Mouse (Mus musculus): ENCODE measurements around the gene Ube2j2.

The Ube2j2 gene

DNA sequence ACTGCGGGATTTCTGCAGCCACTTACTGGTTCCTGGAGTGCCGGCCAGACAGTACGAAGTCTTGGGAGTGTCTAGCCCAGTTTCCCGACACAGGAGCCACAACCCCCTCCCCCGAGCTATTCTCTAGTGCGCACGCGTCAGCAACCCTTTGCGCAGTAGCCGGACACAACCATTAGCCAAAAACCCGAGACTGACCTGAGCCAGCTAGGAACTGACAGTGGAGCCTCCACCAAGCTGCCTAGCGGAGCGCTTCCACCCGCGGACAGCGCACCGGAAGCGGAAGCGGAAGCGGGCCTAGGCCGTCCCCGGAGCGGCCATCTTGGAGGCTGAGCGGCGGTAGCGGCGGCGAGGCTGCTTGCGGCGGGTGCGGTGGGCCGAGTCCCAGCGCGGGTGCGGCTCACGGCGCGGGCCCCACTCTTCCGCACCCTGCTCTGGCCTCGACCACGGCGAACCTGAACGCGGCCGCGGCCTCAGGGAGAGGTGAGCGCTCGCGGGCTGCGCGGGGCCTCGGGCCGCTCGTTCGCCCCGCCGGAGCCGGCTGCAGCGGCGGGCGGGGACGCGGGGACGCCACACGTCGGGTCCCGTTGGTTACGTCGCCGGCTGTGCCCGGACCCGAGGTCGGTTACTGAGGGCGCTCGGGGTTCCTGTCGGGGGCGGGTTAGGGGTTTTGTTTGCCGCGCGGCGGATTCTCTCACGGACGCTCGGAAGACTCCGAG, at the start of gene Ube2j2:
Gene Ube2j2, plus strand, starts transcription at position 298 of the 716 bp plus-strand sequence.
- DNase-seq (ENCODE audit: inconsistent age in 2 of 2, low spot score in 1 of 2) = peak; percentile 98 to 100

DNA sequence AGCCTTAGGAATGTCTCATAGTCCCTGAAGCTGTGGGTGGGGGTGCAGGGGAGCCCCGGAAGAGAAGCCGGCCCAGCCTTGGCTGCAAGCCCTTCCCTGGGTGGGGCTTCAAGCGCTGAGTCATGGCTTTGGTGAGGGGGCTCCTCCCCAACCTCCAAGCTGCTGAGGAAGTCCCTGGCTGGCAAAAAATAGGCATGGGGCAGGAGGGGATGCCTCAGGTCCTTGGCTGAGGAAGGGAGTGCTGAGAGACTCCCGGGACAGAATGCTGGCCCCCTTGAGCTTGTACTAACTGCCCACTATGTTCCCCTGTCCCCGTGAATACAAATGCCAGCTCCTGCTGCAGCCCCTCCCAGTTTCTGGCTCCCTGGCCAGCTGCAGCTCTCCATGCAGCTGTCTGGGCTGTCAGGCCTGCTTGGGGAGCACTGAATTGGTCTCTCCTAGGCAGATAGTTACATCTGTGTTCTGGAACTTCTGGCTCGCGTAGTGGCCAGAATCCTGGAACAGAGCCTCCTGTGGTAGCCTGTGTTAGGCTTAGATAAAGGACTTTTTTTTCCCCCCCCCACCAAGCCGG, 49.2 kb upstream of the Ube2j2 start:
- DNase-seq (ENCODE audit: inconsistent age in 2 of 2, low spot score in 1 of 2) = peak; percentile 82 to 90

DNA sequence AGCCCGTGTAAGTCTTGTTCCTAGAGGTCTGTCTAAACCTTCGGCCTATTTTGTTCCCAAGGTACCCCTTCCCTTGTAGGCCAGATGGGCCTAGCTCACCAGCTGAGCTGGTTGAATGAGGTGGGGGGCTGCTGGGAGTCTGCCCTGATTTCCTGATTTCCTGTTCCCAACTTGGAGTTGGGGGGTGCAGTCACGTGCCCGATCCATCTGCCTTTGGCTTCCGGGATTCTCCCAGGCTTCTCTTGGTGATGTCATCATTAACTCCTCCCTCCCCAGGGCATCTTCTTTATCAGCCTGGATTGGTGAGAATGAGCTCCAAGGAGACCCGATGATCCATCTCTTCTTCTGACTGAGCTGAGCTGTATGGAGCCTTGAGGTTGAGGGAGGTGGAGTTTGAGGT, 48.4 kb upstream of the Ube2j2 start:
- DNase-seq (ENCODE audit: inconsistent age in 2 of 2, low spot score in 1 of 2) = peak; percentile 68 to 84

DNA sequence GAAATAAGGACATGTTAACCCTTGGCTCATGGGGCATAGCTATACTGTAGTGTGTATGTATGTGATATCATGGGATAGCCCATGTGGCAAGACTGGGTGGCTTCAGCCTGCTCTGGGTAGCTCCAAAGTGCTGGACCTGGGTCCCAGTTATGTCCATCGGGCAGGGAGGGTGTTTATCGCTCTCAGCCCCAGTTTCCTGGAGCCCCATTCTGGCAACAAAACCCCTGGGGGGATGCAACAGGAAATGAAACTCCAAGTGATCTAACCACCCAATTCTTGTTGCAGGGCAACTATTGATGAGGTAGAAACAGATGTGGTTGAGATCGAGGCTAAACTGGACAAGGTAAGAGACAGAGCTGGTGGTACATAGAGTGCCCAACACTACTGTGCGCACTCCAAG, 47.8 kb upstream of the Ube2j2 start:
- peak; percentile 3 to 17 for DNase-seq (ENCODE audit: inconsistent age in 2 of 2, low spot score in 1 of 2)

DNA sequence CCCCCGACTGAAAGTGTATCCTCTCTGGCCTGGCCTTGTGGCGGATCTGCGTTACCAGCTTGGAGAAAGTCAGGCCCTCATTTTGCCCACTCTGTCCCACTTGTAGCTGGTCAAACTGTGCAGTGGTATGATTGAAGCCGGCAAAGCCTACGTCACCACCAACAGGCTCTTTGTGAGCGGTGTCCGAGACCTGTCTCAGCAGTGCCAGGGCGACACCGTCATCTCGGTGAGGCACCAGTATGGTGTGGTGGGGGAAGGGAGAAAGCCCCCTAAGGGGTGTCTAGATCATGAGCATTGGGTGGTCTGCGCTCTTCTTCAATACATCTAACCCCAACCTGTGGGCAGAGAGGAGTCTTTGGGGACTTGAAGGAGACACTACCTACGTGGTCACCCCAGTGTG, 47.2 kb upstream of the Ube2j2 start:
- DNase-seq (ENCODE audit: inconsistent age in 2 of 2, low spot score in 1 of 2) = no peak

DNA sequence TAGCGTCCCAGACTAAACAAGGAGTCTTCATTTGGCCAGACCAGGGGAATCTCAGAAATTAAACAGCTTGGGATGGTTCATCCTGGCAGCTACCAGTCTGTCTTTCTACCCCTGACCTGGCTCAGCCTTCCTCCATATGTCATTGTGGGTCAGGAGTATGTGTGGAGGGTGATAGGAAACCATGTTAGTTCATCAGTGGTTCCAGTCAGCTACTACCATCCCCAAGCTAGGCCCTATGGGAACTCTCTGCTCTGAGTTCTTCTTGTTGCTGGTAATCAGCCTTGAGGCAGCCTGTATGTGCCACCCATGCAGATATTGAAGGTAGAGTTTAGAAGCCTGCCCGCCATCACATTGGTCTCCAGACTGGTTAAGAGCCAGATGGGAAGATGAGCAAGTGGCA, 45.3 kb upstream of the Ube2j2 start:
- DNase-seq (ENCODE audit: inconsistent age in 2 of 2, low spot score in 1 of 2) = no peak

DNA sequence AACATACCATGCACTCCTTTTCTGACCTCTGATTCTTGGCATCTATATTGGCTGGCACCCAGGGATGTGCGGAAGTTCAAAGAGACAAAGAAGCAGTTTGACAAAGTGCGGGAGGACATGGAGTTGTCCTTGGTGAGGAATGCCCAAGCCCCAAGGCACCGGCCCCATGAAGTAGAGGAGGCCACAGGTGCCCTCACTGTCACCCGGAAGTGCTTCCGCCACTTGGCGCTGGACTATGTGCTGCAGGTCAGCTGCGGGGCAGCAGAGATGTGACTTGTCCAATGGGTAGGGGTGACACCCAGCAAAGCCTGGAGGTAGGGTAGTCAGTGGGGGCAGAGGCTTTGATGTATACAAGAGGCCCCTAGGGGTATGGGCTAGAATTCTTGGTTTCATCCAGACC, 44.3 kb upstream of the Ube2j2 start:
- peak; percentile 11 to 35 for DNase-seq (ENCODE audit: inconsistent age in 2 of 2, low spot score in 1 of 2)

DNA sequence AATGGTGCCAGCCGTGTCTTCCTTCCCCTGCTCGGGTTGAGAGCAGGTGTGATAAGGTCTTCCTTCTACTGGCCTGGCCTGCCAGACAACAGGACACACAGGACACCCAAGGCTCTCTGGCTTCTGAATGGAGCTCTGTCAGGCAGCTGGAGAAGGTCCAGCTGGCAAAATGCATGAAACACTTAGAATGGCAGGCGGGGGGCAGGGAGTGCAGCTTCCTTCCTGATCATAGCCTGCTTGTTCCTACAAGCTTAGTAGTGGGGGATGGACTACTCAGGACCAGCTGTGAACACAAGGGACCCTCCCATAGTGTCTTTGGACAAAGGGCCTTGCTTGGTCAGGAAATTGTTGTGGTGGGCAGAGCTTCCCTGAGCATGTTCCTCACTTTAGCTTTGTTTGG, 42.4 kb upstream of the Ube2j2 start:
- peak; percentile 30 to 49 for DNase-seq (ENCODE audit: inconsistent age in 2 of 2, low spot score in 1 of 2)

DNA sequence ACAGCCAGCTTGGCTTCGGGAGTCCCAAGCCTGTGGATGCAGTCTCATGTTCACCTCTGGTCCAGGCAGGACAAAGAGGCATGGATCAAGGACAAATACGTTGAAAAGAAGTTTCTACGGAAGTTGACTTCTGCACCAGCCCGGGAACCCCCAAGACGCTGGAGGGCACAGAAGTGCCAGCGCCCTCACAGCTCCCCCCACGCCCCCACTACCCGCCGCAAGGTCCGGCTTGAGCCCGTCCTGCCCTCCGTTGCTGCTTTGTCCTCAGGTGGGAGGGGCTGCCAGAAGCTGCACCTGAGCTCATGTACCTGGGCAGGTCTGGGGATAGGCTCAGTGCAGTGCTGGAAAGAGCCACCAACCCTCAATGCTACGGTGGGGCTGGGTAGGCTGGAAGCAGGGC, 40.4 kb upstream of the Ube2j2 start:
- DNase-seq (ENCODE audit: inconsistent age in 2 of 2, low spot score in 1 of 2) = peak in 1 of 2 experiments; percentile 27

DNA sequence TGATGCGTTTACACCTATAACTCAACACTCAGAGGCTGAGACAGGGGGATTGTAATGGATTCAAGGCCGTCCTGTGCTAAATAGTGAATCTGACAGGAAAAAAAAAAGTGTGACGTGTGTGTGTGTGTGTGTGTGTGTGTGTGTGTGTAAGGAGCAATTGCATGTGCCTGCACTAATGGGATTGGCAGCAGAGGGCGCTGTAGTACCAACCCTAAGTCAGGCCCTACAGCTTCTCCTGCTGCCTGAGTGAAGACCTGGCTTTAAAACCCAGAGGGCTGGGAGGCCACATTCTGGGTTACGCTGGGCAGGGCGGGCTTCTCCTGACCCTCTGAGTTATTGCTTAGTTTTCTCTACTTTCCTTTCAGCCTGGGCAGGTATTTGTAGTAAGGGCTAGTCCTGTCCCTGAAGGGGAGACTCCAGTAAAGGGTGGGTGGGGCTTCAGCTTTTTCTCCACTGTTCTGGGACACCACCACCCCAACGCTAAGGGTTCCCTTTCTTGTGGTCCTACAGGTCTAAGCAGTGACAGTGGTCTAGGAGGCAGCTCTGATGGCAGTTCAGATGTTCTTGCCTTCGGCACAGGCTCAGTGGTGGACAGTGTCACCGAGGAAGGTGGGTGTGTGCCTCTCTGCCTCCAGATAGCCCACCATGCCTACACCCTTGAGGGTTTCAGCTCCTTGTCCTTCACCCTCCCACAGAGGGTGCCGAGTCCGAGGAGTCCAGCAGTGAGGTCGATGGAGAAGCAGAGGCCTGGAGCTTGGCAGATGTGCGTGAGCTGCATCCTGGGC, 39.1 kb upstream of the Ube2j2 start:
- DNase-seq (ENCODE audit: inconsistent age in 2 of 2, low spot score in 1 of 2) = peak; percentile 17 to 53

DNA sequence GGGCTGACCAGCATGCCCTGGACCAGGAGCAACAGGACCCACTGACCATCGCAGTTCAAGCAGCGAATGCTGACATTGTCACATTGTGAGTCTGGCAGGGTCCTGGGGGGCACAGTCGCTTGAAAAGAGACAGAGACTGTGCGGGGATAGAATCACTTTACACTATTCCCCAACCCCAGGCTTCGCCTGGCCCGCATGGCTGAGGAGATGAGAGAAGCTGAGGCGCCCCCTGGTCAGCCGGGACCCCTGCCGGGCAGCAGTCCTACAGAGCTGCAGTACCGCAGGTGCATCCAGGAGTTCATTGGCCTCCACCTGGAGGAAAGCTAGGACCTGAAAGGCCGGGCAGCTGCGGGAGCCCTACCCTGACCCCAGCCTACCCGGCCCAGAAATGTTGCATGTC, 38.0 kb upstream of the Ube2j2 start:
- DNase-seq (ENCODE audit: inconsistent age in 2 of 2, low spot score in 1 of 2) = peak in 1 of 2 experiments; percentile 16

DNA sequence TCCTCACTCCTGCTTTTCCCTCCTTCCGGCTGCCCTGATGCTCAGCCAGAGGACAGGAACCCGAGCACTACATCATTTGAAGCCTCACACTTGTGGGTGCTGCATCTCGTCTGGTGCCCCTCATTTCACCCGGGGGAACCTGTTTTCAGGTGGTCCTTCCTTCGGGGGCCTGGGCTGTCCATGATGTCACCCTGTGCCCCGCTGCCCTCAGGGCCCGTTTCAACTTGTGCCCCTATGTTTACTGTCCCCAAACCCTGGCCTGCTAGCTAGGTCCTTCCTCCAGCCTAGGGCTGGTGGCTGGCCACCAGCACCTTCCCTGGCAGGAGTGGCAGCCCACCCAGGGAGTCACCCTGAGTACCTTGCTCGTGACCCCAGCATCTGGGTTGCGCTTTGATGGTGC, 37.5 kb upstream of the Ube2j2 start:
- peak; percentile 5 to 18 for DNase-seq (ENCODE audit: inconsistent age in 2 of 2, low spot score in 1 of 2)

DNA sequence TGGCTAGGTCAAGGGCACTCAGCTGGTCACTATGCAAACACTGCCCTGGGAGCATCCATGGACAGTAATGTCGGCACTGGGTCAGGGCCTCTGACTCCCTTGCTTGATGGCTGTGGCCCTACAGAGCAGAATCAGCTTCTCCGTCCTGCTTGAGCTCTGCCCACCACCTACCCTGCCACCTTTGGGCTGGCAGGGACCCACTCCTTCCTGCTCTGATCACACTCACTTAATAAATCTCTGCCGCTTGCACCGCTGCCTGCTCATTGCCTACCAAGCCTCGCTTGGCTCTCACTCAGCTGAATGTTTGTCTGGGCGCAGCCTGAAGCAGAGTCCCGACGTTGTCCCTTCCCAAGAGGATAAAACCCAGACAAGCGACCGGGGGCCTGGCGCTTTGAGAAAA, 36.6 kb upstream of the Ube2j2 start:
- DNase-seq (ENCODE audit: inconsistent age in 2 of 2, low spot score in 1 of 2) = peak; percentile 7 to 53

DNA sequence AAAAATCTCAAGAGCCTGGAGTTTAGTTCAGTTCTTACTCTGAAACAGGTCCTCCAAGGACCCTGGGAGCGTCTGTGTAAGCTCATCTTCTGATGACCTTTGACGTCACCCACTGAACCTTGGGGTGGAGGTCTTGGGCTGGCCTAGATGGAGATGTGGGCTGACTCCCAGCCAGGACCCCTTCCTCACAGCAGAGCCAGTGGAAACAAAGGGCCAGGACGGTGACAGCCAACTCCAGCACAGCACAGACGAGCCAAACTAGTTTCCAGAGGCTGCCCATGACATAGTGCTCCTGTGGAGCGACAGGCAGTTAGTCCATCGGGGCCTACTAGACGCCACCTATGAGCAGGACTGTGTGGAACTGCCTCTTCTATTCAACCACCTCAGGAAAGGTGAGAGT, 35.4 kb upstream of the Ube2j2 start:
- DNase-seq (ENCODE audit: inconsistent age in 2 of 2, low spot score in 1 of 2) = peak; percentile 3 to 39

DNA sequence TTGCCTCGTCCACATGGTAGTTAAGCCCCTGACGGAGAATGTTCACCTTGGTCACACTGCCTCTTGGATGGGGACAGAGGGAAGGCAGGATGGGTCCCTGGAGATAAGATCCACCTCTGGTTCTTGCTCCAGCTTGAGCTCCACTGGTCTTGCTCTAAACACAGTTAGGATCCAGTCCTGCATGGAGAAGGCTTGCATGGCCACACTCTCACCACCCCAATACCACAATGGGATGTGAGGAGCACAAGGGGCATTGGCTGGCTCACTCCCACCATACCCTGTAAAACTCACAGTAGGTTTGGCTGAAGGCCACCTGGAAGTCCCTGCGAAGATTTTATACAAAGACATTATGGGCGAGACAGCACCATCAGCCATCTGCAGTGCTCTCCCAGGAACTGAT, 34.9 kb upstream of the Ube2j2 start:
- DNase-seq (ENCODE audit: inconsistent age in 2 of 2, low spot score in 1 of 2) = no peak

DNA sequence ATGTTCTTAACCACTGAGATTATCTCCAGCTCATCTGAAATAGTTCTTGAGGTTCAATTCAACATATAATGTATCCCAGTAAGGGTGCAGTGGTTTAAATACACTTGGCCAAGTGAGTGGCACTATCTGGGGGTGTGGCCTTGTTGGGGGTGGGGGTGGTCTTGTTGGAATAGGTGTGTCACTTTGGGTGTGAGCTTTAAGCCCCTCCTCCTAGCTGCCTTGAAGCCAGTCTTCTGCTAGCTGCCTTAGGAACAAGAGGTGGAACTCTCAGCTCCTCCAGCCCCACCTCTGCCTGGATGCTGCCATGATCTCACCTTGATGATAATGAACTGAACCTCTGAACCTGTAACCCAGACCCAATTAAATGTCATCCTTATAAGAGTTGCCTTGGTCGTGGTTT, 11.6 kb upstream of the Ube2j2 start:
- DNase-seq (ENCODE audit: inconsistent age in 2 of 2, low spot score in 1 of 2) = no peak

DNA sequence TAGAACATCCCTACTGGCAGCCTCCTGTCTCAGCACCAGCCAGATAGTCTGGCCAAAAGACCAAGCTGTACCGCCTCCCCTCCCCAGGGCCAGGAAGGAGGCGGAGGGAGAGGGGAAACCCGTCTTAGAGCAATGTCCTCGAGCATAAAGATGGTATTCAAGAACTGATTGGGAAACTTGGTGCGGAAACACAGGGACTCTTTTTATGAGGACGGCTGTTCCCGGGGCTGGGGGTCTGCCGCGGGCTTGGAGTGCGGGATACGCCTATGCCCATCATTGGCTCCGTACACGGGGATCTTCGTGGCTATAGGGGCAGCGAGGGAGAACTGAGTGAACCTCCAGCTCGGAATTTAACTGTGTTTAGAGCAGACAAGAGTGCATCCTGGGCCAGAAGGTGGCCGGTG, 580 bp upstream of the Ube2j2 start:
- DNase-seq (ENCODE audit: inconsistent age in 2 of 2, low spot score in 1 of 2) = peak in 1 of 2 experiments; percentile 33

DNA sequence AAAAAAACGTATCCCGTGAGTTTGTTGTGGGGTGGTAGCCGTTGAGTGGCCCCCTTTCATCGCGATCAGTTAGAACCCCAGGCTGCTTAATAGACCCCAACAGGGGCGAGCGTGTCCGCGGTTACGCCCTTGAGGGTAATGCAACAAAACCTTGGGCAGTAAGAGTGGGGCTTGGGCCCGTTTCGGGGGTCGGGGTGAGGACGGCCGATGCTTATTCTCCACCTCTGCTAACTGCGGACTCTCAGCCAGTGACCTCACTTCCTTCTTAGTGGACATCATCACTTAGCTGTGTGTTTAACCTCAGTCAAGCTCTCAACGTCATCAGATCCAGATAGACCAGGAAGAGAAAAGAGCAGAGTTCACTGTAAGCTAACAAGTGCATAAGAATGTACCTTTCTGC, 640 bp downstream of the Ube2j2 start:
- DNase-seq (ENCODE audit: inconsistent age in 2 of 2, low spot score in 1 of 2) = peak in 1 of 2 experiments; percentile 39

DNA sequence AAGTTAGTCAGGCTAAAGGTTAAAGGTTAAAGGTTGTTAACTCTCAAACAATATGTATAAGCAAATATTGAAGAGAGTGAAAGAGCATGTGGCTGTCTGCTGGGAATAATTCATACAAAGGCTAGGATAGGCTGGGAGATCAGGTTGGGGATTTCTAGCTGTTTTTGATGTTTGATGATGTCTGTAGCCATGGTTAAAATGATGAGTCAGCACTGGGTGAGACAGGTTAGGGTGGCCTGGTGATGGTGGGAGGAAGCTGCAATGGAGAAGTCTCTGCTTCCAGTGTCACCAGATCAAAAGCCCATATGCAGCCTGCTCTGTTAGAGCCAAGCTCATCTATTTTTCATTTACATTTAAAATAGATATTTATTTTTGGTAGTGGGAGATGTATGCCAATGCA, 3.5 kb downstream of the Ube2j2 start:
- DNase-seq (ENCODE audit: inconsistent age in 2 of 2, low spot score in 1 of 2) = no peak

DNA sequence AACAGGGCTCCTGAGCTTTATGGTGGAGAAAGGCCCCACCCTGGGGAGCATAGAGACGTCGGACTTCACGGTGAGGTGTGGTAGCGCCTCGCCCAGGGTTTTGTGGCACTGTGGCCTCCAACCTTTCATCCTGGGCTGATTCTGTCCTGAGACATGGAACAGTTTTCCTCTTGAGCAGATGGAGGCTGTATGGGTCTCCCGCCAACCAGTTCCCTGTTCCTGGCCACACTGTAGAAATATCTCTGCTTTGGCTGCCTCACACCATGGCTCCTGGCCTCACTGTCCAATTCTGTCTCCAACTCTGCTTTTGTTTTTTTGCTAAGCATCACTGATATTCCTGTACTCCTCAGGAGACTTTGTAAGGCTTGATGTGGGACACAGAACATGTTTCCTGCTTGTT, 11.9 kb downstream of the Ube2j2 start:
- no peak for DNase-seq (ENCODE audit: inconsistent age in 2 of 2, low spot score in 1 of 2)

DNA sequence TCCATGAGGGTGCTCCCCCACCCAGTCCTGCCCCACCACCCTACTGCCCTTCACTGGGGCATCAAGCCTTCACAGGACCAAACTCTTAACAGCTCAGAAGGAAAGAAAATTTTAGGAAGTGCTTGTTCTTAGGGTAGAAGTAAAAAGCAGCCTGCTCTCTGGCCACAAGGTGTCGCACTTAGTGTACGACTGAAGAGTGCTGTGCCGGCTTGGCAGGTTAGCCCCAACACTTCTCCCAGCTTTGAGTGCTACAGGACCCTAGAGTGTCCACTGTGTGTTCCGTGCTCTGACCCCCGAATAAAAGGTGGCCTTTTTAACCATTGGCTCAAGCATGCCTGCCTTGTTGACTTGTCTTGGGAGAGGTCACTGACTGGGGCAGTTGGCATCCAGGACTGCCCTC, 15.6 kb downstream of the Ube2j2 start:
- DNase-seq (ENCODE audit: inconsistent age in 2 of 2, low spot score in 1 of 2) = peak; percentile 74 to 89

All from adrenal gland, adult (tissue).